Mouse (Mus musculus): Measurements from ENCODE around the gene Dppa1.
"Not testable (repeated sequence)": the region's sequence is repeated elsewhere in the genome, so short reads cannot be mapped to it uniquely, and the experiment has no call there.

Dppa1 gene

GRCm38 (mm10) chr11:46629211-46629795, at the start of gene Dppa1:
Gene Dppa1, minus strand, starts transcription at chr11:46629261.
- DNase-seq: no peak

DNA sequence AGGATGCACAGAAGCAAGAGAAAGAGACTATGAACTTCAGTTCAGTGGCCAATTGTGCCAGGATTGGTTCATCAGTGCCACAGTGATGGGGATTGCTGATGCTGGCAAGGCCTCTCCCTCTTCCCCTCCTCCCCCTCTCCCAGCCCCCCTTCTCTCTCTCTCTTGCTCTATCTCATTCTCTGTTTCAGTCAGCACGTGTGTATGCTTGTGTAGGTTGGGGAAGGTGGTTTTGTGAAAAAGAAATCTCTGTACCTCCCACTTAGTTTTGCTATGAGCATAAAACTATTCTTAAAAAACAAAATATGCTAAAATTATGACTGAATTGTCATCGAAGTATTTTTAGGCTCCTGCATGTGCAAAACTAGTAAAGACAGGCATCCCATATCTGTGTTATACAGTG, 38.9 kb upstream of the Dppa1 start:
- no peak for DNase-seq

DNA sequence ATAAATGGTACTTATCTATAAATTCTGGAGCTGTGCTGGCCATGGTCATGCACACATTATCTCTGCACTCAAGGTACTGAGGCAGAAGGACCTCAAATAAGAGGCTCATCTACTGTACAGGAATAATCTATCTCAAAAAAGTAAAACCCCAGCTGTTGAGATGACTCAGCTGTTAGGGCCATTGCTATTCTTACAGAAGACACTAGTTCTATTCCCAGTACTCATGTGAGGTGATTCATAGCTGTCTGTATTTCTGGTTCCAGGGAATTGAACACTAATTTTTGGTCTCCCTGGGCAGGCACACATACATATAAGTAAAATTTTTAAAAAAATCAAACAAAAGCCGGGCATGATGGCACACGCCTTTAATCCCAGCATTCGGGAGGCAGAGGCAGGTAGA, 38.0 kb upstream of the Dppa1 start:
- DNase-seq: no peak

DNA sequence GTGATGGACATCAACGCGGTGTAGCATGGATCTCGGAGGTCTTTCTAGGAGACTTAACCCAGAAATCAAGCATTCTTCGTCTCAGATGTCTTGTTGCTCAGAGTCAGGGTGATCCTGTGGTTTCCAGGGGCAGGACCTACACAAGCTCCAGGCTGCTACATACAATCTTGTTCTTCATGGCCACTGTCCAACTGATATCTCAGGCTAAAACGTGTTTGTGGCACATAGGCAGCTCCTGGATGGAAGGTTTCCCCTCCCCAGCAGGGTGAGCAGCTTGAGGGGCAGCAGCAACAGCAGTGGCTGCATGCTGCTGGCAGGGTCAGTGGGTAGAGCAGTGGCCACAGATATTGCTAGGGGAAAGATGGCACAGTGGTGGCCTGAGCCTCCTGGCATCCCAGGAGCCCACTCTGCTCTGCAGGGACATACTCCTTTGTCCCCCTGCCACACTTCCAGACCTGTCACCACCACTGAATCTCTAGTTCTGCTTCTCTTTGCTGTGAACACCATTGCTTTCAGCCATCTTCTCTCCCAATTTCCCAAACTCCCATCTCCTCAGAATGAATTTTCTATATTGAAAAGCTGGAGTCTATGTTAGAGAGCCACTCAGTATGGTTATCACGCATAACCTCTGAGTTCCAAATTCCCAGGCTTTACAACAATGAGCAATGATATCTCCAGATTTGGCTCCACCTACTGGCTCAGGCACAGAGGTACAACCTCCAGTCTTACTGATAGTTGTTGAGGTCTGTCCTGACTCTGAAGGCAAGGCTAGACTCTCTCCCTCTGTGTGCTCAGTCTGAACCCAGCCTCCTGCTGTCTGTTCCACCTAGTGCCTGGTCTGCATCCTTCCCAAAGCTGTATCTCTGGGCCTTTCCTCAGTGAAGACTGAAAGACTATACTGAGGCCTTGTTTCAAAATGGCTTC, 36.8 kb upstream of the Dppa1 start:
- peak; percentile 33 to 44 for DNase-seq

GRCm38 (mm10) chr11:46663215-46663614, 34.2 kb upstream of the Dppa1 start:
- no peak for DNase-seq

GRCm38 (mm10) chr11:46652476-46652875, 23.4 kb upstream of the Dppa1 start:
- DNase-seq: no peak

DNA sequence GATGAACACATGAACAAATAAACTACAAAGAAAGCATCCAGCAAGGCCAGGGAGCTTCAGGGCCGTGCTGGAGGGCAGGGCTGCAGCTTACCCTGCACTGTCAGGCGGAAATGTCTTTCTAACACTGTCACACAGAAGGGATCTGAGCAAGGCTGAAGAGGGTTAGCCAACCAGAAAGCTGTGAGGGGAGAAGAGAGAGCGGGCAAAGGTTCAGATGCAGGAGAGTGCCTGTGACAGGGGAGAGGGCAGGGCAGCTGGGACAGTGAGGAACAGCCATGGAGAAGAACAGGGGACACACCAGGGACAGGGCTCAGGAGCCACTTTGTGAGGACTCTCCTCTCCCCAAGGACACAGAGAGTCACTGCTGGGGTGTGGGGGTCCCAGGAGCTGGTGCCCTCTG, 20.6 kb upstream of the Dppa1 start:
- peak in 1 of 2 experiments; percentile 5 for DNase-seq

DNA sequence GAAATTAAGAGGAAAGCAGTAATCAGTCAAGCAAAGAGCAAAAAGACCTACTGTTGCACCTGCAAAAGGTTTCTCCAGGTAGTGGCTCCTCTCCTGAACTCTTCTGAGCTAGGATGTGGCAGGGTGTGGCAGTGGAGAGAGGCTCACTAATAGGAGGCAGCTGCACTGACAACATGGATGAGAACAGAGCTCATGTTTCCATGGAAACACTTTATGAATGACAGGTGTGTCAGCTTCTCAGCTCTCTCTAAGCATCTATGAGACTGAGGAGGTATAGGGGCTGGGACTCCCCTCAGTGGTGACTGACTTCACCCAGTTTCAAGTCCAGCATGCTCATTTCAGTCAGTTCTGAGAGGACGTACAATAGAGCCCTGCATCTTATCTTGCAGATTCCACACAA, 15.8 kb upstream of the Dppa1 start:
- no peak for DNase-seq

- DNase-seq: no peak
Observed at GRCm38 (mm10) chr11:46636568-46636967, 7.5 kb upstream of the Dppa1 start.

DNA sequence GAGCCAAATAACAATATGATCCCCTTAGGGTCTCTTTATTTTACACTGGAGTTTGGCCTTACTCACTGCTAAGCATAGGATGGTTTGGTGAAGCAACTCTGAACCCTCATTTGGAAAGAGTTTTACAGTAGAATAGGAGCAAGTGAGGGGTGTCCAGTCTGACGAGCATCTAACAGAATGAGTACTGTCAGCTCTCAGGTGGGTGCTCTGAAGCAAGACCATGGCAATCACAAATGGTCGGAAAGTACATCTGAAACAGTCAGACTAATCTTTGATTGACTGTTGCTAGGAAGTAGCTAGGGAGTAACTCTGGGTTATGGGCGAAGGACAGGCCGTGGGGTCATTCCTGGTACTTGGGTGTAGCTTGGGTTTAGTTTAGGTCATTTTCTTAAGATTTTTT, 6.5 kb upstream of the Dppa1 start:
- not testable (repeated sequence) for DNase-seq

GRCm38 (mm10) chr11:46631635-46632034, 2.6 kb upstream of the Dppa1 start:
- DNase-seq: peak; percentile 53 to 65

DNA sequence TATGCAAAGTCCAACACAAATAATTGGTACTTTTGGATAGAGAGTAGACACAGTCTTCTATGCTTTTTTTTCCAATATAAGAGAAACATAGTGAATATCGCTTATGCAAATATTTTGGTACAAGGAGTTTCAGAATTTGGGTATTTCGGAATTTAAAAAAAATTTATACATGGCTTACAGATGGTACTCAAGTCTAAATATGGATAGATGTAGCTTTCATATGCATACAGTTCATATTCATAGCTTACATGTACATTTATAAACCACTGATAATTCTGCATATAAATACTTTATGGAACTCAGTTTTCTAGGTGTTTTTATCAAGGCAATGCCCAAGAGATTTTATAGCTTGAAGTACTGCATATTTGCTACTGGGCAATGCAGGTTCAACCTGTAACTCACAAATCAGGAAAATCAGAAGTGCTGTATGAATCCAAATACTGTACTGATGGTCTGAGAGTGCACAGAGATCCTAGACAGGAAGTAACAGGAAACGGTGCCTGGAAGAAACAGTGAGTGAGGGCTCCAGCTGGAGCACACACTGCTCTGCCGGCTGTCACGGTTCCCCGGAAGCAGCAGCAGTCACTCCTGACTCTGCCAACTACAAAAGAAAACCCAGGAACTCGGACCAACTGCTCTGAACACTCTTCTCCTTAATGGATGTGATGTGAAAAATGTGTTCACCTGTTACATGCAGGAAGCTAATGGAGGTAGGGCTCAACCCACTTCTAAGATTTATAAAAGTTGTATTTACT, 8.5 kb downstream of the Dppa1 start:
- DNase-seq: no peak

- DNase-seq: no peak
Observed at GRCm38 (mm10) chr11:46619929-46620328, 9.1 kb downstream of the Dppa1 start.

DNA sequence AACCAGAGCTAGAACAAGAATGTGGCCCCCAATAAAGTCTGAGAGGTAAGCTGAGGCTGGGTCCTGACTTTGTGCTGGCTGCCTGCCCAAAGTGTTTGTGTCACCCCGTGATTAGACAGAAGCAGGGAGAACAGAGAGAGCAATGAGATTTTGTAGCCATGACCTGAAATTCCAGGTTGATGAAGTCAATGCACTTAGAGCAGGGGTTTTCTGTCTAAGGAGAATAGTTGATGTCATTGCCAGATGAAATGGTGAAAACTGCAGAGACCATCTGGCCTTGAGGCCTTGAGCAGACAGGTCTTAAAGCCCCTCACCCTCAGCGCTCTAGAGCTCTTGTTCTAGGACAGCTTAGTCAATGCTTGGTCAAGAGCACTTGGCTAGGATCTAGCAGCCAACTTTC, 36.6 kb downstream of the Dppa1 start:
- DNase-seq: no peak

DNA sequence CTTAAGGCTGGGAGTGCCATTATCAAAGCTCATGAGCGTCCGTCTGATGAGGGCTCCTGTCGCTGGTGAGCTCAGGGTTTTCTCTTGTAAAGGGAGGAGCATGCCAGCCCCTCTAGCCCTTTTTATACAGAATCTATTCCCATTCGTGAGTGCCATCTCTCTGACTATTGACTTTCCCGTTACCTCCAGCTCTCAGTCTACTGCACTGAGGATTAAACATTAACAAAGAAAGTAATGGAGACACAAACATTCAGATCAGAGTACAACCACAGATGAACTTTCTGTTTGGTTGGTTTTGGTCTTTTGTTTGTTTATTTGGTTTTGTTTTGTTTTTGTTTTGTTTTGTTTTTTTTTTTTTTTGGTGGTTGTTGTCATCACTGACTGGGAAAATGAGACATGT, 46.3 kb downstream of the Dppa1 start:
- no peak for DNase-seq

DNA sequence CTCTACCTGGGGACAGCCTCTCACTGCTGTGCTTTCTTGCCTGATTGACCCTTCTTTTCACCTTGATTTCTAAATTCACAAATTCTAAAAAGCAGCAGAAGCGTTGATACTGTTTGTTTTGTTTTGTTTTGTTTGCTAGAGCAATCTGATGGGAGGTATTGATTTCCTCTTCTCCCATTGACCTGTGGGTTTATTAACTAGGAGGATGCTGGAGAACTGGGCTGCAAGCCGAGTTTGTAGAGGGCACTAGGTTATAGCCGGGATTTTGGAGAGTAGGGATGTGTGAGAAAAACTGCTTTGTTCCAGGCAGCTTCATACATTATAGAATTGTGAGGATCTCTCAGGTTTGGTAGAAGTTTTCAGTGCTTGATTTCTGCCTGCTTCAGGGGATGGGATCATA, 48.6 kb downstream of the Dppa1 start:
- DNase-seq: no peak

- DNase-seq: peak; percentile 18 to 38
Observed at GRCm38 (mm10) chr11:46578771-46579281, 50.2 kb downstream of the Dppa1 start.

GRCm38 (mm10) chr11:46571327-46571726, 57.7 kb downstream of the Dppa1 start, which contains the start of gene BC053393:
Gene BC053393, plus strand, starts transcription at chr11:46571536.
- no peak for DNase-seq

DNA sequence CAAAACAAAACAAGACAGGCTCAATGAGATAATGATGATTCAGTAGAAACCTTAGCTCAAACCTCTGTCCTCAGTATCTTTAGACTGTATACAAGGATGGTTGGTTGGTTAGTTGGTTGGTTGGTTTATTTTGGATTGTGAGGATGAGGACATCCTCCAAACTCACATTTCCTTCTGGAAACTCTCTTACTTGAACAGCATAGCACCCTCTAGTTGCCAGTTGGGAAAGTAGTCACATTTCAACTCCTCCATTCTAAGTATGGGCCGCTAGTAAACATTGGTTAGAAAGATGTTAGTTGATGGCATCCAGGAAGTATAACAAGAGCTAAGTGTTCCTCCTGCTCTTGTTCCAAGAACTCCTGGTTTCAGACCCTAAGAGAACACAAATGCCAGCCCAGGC, 60.0 kb downstream of the Dppa1 start:
- DNase-seq: no peak

DNA sequence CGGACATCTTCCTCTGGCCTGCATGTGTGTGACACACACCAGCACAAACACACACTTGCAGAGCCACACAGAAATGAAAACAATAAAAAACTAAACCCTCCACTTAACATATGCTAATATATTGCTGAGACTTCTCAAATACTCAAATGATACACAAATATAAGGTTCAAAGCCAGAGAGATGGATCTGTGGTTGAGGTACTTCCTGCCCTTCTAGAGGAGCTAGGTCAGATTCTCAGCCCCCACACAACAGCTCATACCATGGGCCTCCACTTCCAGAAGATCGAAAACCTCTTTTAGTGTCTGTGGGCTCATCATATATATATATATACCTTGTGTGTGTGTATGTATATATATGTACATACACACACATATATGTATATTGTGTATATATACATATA, 63.1 kb downstream of the Dppa1 start:
- no peak for DNase-seq

DNA sequence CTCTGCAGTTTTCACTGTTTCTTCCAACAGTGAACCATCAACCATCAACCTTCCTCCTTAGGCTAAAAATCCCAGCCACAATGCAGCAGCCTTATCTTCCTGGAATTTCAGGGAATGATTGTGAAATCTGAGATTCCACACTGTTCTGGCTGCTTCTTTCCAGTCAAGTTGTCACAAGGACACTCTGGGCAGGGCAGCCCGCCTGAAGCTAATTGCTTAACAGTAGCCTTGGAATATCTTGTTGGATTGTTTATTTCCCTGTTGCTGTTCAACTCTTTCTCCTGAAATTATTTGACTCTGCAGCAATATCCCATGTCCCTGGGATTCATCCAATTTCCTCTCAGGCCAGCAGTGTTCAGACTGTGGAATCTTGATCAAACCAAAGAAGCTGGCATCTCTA, 64.4 kb downstream of the Dppa1 start:
- DNase-seq: no peak

- no peak for DNase-seq
Observed at GRCm38 (mm10) chr11:46561096-46561495, 68.0 kb downstream of the Dppa1 start.

All from kidney, postnatal 4 days (tissue).